Mouse (Mus musculus): ENCODE measurements around the gene Ddc. TPM values are rescaled to one million over a fixed set of nuclear protein-coding genes. Genes with fewer than 3 reads are reported as not detected.
A peak's percentile ranks its signal among the peaks of the same experiment; 100 is the strongest.

Ddc gene
- polyA plus RNA-seq, 2 experiments from 2014 or later = 5.1 to 5.2 TPM

DNA sequence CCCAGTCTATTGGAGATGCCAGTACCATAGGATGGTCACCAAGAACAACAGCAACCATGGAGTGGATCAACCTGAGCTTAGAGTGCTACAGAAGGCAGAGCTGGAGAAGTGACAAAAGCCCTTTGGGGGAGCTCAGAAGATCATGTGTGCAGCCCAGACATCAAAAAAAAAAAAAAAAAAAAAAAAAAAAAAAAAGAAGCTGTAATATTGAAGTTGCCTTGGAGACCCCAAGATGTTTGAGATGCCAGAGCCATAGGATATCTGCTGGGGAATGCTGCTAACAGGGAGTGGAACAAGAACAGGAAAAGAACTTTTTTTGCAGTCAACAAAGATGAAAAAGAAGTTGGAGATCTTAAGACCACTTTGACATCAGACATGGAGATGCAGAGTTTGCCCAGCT lies 7.6 kb upstream of the Ddc start:
- ATAC-seq = no peak

DNA sequence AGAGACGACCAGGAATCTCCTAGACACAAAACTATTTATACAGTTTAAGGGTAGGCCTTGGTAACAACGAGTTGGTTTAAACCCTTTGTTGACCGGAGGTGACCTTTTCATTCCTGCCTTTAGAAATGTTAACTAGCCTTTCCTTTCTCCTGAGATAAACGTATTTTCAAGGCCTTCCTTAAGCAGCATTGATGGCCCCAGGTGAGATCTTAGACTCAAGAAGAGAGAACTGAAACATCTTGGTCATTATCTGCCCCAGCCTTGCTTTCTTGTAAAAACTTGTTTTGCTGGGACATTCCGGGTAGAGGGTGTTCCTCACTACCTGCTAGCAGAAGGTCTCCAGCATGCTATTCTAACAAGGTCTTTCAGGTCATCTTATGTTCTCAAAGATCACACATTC lies 7.1 kb upstream of the Ddc start:
- ATAC-seq = no peak

DNA sequence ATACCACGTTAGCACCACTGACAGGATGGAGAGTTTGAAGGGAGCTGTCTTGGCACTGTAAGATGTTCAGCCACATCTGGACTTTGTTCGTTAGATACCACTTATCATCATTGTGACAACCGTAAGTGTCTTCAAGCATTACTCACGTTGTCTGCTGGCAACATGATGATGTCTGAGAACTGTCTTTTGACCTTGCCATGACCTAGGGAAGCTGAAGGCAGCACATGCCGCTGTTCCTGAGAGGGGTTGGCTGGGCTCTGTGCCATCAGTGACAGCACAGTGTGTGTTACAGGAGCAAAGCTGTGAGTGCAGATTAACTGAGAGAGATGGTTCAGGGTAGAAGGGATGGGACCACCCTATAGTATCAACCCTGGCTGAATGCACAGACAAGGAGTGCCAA lies 3.6 kb upstream of the Ddc start:
- no peak for ATAC-seq

DNA sequence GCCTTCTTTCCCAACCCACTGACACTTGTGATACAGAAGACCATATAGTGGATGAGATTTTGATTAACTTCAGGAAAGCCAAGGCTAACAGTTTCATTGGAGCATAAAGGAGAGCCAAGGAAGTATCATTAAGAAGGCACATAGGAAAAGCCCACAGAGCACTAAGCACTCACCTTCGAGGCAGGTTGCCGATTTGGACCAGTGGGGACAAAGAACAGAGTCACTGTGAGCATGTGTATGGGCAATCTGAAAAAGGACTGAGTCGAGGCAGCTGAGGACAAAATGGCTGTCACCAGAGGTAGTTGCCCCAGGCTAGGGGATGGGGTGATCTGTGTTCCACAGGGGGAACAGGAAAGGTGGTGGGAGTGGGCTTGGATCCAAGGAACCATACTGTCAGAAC lies 552 bp upstream of the Ddc start:
- no peak for ATAC-seq

DNA sequence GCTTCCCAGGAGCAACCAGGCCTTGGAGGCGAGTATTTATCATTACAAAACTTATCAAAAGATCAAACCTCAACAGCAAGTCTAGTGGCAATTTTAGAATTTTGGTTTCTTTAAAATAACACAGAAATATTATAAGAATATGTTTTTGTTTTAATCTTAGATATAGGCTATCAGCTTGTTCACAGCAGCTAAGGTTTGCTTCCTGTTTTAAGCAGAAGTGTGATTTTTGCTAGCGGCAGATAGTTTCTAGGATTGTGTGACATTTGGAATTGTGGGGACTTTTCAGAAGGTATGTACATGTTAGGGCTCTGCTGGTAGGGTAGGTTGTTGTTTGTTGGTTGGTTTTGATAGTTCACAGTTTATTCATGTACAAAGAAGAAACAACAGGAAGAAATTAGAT lies 2.5 kb downstream of the Ddc start:
- ATAC-seq = no peak

DNA sequence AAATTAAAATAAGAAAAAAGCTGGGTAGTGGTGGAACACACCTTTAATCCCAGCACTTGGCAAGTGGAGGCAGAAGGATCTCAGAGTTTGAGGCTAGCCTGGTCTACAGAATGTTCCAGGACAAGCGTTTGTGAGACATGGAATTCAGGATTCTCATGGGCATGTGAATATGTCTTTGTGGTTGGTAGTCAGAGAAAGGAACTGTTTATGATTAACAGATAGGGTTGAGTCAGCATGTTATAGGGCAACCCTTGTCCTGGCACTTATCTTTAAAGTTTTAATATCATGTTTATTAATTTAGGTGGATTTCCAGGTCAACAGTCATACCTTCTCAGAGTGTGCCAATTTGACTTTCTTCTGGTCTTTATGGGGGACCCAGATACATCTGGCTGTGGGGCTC lies 4.2 kb downstream of the Ddc start:
- no peak for ATAC-seq

DNA sequence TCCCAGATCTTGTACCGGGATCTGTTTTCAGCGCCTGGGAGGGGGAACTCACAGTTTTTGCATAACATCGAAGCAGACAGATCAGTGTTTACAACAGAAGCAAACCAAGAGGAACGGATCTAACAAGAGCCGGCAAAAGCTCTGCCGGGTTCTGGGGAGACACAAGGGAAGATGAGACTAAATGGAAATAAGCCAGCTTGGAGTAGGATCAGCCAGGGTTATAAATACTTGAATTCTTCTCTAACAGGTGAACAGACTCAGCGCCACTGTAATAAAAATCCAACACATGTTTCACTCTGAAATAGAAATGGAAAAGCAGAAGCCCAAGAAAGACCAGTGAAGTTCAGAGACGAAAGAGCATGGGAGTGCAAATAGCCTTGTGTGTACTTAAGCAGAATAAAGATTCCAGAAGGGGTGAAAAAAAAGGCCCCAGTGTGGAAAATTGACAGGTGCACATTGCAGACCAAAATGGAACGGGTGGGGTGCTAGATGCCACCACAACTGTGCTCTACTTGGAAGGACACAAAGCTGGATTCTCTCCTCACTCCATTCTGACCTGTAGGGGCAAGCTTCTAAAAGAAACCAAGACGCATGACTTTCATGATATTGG lies 4.8 kb downstream of the Ddc start:
- ATAC-seq = no peak

DNA sequence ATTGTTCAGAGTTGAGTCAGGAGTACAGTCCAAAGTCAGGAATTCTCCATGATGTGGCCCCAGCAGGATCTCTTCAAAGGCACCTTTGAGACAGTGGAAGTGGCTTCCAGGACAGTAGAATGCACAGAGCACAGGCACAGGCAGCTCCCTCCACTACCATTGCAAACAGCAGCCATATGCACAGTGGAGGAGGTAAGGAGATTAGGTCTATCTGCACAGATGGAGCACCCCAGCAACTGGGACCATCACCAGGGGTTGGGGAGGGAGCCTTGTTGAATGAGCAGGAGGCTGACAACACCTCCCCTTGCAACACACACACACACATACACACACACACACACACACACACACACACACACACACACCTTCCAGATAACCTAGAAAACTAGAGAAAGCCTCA lies 6.1 kb downstream of the Ddc start:
- ATAC-seq = no peak

DNA sequence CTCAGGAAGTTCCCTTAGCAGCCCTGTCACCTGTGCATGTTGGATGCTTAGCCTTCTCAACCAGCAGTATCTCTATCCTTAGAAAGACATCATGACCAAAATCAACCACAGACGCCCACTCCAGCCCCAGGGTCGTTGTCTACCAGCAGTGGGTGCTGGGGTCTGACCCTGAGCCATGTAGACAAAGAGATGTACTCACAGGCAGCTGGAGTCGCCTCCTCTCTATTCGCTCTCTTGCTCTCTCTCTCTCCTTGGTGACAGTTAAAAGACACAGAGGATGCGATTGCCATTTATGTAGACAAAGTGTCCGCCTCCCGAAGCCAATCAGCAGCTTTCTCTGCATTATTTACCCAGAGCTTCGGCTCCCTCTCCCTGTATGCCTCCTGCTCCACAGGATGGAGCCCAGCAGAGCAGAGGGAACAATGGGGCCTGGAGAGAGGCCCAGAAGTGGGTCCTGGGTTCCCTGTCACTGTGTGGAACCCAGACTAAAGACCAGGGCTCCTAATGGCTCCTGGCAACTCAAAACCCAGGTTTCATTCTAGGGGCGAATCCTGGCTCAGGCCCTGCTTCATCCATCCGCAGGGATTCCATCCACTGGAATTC lies 7.7 kb downstream of the Ddc start:
- no peak for ATAC-seq

DNA sequence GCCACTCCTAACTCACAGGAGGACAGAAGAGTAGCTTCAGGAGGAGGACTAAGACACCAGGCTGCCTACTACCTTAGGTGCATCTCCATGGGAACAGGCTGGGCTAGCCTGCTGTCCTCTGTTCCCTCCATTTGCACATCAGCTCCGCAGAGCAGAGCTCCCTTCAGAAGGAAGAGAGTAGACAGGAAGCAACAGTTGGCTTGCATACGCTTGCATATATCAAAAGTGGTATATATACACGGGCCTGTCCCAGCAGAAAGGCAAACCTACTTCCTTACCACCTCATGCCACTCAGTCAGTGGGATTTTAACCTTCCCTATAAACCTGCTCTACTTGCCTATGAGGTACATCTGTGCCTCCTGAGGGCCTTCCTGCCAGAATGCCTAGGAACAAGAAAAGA lies 9.2 kb downstream of the Ddc start:
- ATAC-seq = peak; percentile 82

DNA sequence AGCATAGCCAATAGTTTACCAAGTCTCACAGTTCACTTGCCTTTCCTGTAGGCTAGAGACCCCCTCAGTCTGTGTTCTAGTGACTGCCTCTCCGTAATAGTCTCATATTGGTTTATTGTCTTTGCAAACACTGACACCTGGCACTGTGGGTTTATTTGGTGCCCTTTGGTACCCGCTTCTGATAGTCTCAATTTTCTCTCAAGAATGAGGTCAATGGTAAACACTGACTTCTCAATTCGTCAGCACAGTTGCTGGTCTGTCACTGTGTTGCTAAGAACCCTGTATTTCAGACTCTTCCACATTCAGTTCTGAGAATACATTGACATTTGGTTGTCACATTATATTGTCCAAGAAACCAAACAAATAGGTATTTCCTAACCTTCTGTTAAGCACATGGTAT lies 9.9 kb downstream of the Ddc start:
- ATAC-seq = no peak

DNA sequence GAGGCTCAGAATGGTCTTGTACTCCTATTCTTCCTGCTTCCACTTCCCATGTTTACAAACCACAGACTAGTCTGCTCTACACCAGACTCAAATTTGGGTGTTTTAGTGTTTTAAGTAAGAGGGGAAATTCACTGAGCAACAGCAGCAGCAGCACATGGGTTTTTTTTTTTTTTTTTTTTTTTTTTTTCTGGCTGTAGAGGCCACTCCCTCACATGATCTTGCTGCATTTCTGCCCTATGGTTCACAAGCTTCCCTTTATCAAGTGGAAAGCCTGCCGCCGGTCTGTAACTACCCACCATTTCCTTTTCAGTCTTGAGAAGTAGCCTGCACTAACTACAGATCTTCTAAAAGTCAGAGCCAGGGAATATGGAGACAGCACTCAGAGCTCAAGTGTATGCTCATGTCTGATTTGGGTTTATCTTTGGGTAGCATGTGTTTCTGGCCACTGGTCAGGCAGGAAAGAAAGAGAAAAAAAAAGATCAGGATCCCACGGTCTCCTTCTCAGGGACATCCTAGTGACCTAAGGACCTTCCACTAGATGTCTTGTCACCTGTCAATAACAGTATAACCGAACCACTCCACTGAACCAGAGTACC lies 11.4 kb downstream of the Ddc start:
- ATAC-seq = peak; percentile 52

DNA sequence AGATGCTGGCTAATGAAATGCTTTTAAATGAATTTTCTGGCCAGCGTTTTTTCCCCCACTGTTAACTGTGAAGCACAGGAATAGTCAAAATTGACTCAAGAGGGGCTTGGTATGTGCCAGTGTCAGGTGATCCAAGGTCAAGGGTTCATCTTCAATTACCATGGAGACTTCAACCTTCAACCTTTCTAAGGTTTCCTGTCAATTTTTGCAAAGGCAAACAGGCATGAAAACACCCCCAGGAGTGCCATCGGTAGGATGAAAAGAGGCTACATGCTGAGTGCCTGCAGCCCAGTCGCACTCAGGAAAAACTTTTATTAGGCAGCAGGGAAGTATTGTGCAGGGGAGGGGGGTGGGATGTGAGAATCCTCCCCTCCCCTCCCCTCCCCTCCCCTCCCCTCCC lies 12.0 kb downstream of the Ddc start:
- no peak for ATAC-seq

DNA sequence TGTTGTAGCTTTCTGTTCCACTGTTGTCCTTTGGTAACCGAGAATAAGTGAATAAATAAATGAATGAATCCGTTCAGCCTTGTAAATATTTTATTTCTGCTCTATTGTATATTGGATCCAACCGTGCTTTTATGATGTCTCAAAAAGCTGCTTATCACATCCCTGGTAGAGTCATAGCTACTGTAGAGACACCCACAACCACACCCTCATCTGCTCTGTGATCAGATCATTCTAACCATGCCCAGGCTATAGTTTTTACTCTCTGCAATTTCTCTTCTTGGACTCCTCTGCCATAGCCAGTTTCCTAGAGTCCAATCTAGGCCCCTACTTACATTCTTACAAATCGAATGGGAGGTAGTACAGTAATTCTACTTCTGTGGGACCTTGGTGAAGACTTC lies 12.7 kb downstream of the Ddc start:
- no peak for ATAC-seq

DNA sequence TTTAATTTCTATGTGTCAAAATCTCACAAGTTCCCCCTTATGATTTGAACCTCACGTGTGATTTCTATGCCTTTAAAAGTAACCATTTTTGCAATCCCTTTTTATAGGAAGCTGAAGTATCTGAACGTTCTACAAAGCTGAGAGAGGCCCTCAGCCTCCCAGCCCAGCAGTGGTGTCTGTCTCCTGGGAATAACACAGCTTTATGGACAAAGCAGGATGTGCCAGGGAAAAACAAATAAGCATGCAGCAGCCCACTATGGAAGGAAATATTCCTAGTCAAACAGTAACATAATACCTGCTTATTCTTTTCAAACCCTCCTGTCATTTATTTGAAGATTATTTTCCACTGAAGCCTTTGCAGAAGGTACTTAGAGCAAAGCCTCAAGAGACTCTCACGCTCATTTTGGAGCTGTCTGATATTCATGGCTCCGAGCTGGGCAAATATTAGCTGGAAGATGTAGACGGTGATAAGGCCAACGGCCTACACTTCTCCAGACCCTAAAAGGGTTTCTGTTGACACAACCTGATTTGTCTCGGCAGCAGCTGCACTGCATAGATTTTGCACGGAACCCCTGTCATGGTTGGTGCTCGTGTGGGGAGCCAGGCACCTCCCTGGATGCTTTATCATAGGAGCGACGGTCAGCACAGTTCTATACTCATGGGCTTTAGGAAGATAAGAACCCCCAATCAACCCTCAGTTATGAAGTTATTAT lies 13.3 kb downstream of the Ddc start:
- ATAC-seq = no peak

DNA sequence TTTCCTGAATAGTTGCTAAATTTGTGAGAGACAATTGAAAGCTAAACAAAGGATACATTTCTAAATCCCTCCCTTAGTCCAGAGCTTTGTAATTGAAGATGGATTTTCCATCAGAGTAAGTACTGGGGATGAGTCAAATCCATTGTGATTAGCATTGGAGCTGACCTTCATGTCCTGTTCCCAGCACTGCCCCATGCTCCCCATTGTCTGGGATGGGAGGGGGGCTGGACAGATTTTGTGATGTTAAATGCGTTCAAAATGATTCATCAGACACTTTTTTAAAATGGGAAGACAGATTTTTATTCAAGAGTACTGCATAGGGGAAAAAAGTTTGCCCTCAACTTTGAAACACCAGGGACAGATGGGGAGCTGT lies 16.2 kb downstream of the Ddc start:
- ATAC-seq = no peak

DNA sequence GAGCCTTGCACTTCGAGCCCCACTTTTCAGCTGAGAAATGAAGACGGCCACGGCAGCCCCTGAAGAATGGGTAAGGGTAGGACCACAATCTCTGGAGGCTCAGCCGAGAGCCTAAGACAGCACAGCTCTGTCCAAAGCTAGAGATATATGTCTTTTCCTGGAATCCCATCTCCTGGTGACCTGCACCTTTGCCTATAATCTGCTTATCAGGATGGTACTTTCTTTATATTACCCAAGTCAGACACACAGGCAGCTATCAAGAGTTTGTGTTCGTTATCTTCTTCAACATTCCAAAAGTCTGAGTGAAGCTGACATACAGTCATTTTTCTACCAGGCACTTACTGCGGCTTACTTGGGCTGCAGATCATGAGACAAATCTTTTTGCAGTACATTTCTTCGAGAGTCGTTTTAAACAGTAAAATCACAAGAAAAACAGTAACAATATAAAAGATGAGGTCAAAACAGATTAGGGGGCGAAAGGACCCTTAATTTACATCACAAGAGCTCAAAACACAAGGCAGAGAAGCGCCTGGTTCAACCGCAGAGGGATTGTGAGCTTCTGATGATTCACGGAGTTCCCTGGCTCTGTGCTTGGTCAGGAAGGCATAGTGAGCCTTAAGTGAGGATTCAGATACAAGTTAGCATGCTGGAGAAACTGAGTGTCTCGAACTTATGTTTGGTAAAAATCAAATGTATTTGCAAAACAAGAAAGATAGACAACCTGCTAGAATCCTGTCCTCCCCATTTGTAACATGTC lies 16.7 kb downstream of the Ddc start:
- no peak for ATAC-seq

DNA sequence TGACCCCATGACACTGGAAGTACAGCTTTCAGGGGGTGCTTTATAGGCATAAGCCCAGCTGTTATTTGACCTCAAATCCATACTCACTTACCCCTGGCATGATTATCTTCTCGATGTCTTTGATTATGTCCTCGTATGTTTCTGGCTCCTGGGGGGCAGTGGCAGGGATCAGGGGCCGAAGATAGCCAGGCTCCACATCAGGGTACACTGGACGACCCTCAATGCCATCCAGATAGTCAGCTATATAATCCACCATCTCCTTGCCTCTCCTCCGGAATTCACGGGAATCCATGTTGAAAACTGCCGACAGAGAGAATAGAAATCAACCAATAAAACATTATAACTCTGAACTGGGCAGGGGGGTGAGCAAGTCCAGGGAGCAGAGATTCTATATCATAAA lies 17.6 kb downstream of the Ddc start:
- no peak for ATAC-seq

DNA sequence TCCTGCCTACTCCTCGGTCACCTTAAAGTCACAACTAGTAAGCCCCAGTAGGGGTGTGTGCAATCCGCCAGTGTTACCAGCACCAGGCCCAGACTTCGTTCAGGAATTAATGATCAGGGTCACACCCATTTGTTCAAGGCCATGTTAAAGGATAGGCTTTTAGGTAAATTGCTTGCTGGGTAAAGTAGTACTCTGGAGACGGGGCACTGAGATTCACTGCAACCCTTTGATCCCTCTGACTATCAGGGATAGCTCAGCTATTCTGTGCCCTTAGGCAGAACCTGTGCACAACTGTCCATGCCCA lies 18.3 kb downstream of the Ddc start:
- no peak for ATAC-seq

DNA sequence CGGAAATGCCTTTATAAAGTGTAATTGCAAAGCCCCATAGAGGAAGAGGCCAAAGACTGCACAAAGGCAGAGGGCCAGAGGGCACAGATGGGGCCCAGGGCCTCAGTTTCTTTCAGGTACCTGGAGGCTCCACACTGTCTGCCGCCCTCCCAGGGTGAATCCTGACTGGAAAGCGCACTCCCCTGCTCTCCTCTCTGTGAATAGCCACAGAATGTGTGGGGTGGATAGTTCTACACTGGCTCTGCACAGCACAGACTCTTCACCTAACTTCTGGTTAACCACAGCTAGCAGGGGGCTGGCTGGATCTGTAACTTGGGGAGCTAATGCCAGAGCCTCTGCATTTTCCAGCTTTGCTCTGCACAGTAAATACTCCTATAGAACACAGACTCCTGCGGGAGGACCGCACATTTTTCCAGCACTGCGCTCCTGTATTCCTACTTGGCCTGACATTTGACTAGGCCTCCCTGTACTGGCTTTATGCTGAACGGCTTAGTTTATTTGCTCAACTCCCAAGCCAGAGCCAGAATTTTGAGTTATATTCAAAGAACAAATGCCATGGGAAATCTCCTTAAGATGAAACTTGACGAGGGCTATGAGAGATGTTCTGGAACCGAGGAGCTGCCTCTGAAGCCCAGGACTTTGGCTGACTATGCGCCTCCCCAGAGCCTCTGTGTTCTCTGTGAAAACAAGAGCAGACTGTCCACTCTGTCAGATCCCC lies 18.8 kb downstream of the Ddc start:
- peak; percentile 22 for ATAC-seq

DNA sequence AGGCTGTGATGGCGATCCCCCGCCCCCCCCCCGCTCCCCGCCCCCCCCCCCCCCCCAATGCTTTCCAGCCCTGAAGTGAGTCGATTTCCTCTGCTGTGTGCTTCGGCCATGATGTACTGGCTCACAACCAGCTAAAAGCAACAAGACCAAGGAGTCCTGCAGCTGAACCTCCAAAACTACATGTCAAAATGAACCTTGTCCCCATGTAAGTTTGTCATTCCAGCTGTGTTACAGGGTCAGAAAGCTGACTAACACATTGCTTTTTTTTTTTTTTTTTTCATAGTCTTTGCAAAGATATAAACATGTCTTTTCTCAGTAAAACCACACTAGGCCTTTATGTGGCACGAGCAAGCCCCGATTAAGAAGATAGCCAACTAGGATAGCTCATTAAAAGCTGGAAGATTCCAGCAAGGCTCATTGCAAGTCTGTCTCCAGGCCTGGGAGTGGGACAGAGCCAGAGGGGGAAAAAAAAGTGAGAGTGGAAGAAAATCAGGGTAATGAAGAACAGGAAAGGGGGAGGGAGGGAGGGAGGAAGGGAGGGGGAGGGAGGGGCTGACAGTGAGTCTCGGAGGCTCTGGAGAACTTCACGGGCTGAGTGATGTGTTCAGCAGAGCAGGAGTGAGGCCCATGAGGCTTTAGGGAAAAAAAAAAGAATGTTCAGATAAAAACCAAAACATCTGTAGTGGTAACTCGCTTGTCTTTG lies 19.5 kb downstream of the Ddc start:
- ATAC-seq = peak; percentile 70

DNA sequence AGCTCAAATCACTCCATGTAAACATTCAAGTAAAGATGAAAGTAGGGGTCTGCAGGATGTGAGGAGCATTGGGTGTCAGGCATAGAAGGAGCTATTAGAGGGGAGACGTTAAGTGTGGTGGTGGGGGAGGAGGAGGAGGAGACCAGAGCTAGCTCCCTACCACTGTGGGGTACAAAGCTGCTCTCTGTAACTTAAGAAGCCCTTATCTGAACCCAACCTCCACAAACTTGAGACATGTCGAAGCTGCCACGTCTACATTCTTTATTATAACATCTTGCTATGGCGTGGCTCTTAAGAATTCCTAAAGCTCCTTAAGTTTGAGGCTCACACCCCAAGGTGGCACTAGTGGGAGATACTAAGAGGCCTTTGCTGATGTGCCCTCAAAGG lies 20.1 kb downstream of the Ddc start:
- ATAC-seq = no peak

All from CD4-positive, CD25-positive, alpha-beta regulatory T cell, adult 4 months (primary cell).